Mouse (Mus musculus) intestine, embryonic 14.5 days (tissue): ENCODE data around the gene Cygb. TPM values are rescaled to one million over a fixed set of nuclear protein-coding genes. Genes with fewer than 3 reads are reported as not detected.
"Not testable (repeated sequence)": the region's sequence is repeated elsewhere in the genome, so short reads cannot be mapped to it uniquely, and the experiment has no call there.

ENCODE experiments used
- ATAC-seq: fragments of 200-750 bp; cut with Nextera tagmentation; replicated peaks from 2 replicates; pipeline ENCODE4 v1.8.0; 2017; ENCODE audit warnings: low read depth, moderate number of reproducible peaks, moderate TSS enrichment, moderate library complexity; ENCODE audit not compliant: low FRiP score, low TSS enrichment
- DNase-seq: peaks from one replicate; pipeline ENCODE4 v3.0.0-alpha.2; 2018; ENCODE audit warnings: low spot score
- H3K27ac ChIP-seq: fragments of 300-500 bp; sonication (generic); 2 replicates; pipeline ENCODE4 v1.5.1; 2014; ENCODE audit warnings: low read depth, mild to moderate bottlenecking, control low read depth
- H3K27me3 ChIP-seq: fragments of 300-500 bp; sonication (generic); replicated peaks from 2 replicates; pipeline ENCODE4 v1.6.1; 2014; ENCODE audit warnings: low read length, control low read depth; ENCODE audit not compliant: control insufficient read depth, insufficient read depth
- H3K36me3 ChIP-seq: fragments of 300-500 bp; sonication (generic); 2 replicates; pipeline ENCODE4 v1.6.1; 2014; ENCODE audit warnings: low read length, control low read depth; ENCODE audit not compliant: control insufficient read depth, insufficient read depth
- H3K4me1 ChIP-seq: fragments of 300-500 bp; sonication (generic); replicated peaks from 2 replicates; pipeline ENCODE4 v1.6.1; 2014; ENCODE audit warnings: low read length, control low read depth, mixed read lengths; ENCODE audit not compliant: control insufficient read depth, insufficient read depth
- H3K4me2 ChIP-seq: fragments of 300-500 bp; sonication (generic); 2 replicates; pipeline ENCODE4 v1.6.1; 2014; ENCODE audit warnings: low read length
- H3K4me3 ChIP-seq: fragments of 300-500 bp; sonication (generic); 2 replicates; pipeline ENCODE4 v1.5.1; 2014; ENCODE audit warnings: low read depth, low read length, control low read depth, mixed read lengths
- H3K9ac ChIP-seq: fragments of 300-500 bp; sonication (generic); 2 replicates; pipeline ENCODE4 v1.6.1; 2014; ENCODE audit warnings: mild to moderate bottlenecking, low read length
- H3K9me3 ChIP-seq: fragments of 300-500 bp; sonication (generic); 2 replicates; pipeline ENCODE4 v1.6.1; 2016; ENCODE audit warnings: low read length, control low read depth; ENCODE audit not compliant: control insufficient read depth
- WGBS: fragments of 180-500 bp; shearing (Covaris S2); extraction: QIAGEN DNeasy Blood & Tissue Kit; methylation state at CpG from one replicate; pipeline ENCODE4 v1.1.7; 2014; 5-methylcytosine and 5-hydroxymethylcytosine counted together
- polyA plus RNA-seq: library from polyadenylated mRNA; unstranded; fragments of >200 nt; fragmentation: Nextera tagmentation; extraction: Ambion mirVana; gene quantifications from 2 replicates; pipeline ENCODE4 v1.2.1, GENCODE M21; 2014

The Cygb gene
- polyA plus RNA-seq, 1 experiment from 2014 or later = 16.4 TPM

- H3K4me1 ChIP-seq = no peaks in the 10 kb centered on the region
- no peaks in the 10 kb centered on the region for H3K27me3 ChIP-seq
- no peak overlapping the region for H3K27ac ChIP-seq
- DNase-seq (no peak), ATAC-seq (no peak)
- no peak overlapping the region for H3K4me2 ChIP-seq
- H3K9ac ChIP-seq = no peak overlapping the region
- H3K4me3 ChIP-seq = no peak overlapping the region
- H3K9me3 ChIP-seq = no peaks in the 10 kb centered on the region
- H3K36me3 ChIP-seq = peaks cover 57% of the 10 kb centered on the region
- 92% methylated on average over 6 of the region's 6 CpGs for WGBS
These were observed 25.0 kb upstream of the Cygb start for GRCm38 (mm10) chr11:116679148-116679547.

GRCm38 (mm10) chr11:116677711-116678441 lies 23.8 kb upstream of the Cygb start:
- 80% methylated on average over 8 of the region's 8 CpGs for WGBS
- no peak for ATAC-seq
- Histone ChIP-seq H3K9me3 (no peaks in the 10 kb centered on the region), H3K27me3 (no peaks in the 10 kb centered on the region), H3K4me3 (no peak overlapping the region), H3K36me3 (peaks cover 67% of the 10 kb centered on the region), H3K4me1 (peaks cover 6% of the 10 kb centered on the region), H3K4me2 (no peak overlapping the region), H3K27ac (no peak overlapping the region), H3K9ac (no peak overlapping the region)
- DNase-seq = no peak

- H3K4me1 ChIP-seq = peaks cover 9% of the 10 kb centered on the region
- no peak overlapping the region for H3K4me2 ChIP-seq
- no peak overlapping the region for H3K4me3 ChIP-seq
- no peaks in the 10 kb centered on the region for H3K9me3 ChIP-seq
- 88% methylated on average over 14 of the region's 14 CpGs for WGBS
- DNase-seq (no peak), ATAC-seq (no peak)
- H3K36me3 ChIP-seq = peaks cover 68% of the 10 kb centered on the region
- H3K27me3 ChIP-seq = no peaks in the 10 kb centered on the region
- H3K9ac ChIP-seq = no peak overlapping the region
- H3K27ac ChIP-seq = no peak overlapping the region
These were observed 22.3 kb upstream of the Cygb start for GRCm38 (mm10) chr11:116676175-116676976.

- H3K9ac ChIP-seq, H3K27me3 ChIP-seq, H3K4me2 ChIP-seq, ATAC-seq, H3K9me3 ChIP-seq, DNase-seq, H3K27ac ChIP-seq, H3K4me3 ChIP-seq: not testable (repeated sequence)
- peaks cover 13% of the 10 kb centered on the region for H3K4me1 ChIP-seq
- H3K36me3 ChIP-seq = peaks cover 62% of the 10 kb centered on the region
- WGBS = 78% methylated on average over 6 of the region's 6 CpGs
These were observed 21.3 kb upstream of the Cygb start for GRCm38 (mm10) chr11:116675429-116675828.

- H3K27ac ChIP-seq = no peak overlapping the region
- WGBS = 81% methylated on average over 7 of the region's 7 CpGs
- peaks cover 62% of the 10 kb centered on the region for H3K36me3 ChIP-seq
- H3K27me3 ChIP-seq = no peaks in the 10 kb centered on the region
- H3K9ac ChIP-seq = no peak overlapping the region
- H3K4me2 ChIP-seq = no peak overlapping the region
- no peaks in the 10 kb centered on the region for H3K9me3 ChIP-seq
- no peak overlapping the region for H3K4me3 ChIP-seq
- H3K4me1 ChIP-seq = peaks cover 14% of the 10 kb centered on the region
- no peak for ATAC-seq
- DNase-seq = no peak
These were observed 20.7 kb upstream of the Cygb start for GRCm38 (mm10) chr11:116674616-116675379.

- Histone ChIP-seq H3K4me3 (peak overlapping the region; percentile 71; the same call in 1 of the 2 replicates), H3K9ac (peak overlapping the region; percentile 93)
These were observed 19.3 kb upstream of the Cygb start for GRCm38 (mm10) chr11:116673410-116673809.

GRCm38 (mm10) chr11:116672595-116672994 lies 18.5 kb upstream of the Cygb start:
- ATAC-seq (no peak), DNase-seq (no peak)
- Histone ChIP-seq H3K27me3 (no peaks in the 10 kb centered on the region), H3K9me3 (no peaks in the 10 kb centered on the region), H3K4me3 (peak overlapping the region; percentile 71), H3K4me2 (peak overlapping the region; percentile 82), H3K4me1 (peaks cover 15% of the 10 kb centered on the region), H3K27ac (no peak overlapping the region), H3K9ac (peak overlapping the region; percentile 93), H3K36me3 (peaks cover 48% of the 10 kb centered on the region)
- WGBS = 14% methylated on average over 7 of the region's 7 CpGs

More at GRCm38 (mm10) chr11:116673410-116673809, 19.3 kb upstream of the Cygb start:
- peaks cover 54% of the 10 kb centered on the region for H3K36me3 ChIP-seq
- H3K4me2 ChIP-seq = peak overlapping the region; percentile 82; the same call in 1 of the 2 replicates
- no peak for ATAC-seq
- DNase-seq = no peak
- H3K27me3 ChIP-seq = no peaks in the 10 kb centered on the region
- H3K27ac ChIP-seq = no peak overlapping the region
- 84% methylated on average over 2 of the region's 2 CpGs for WGBS
- no peaks in the 10 kb centered on the region for H3K9me3 ChIP-seq
- peaks cover 15% of the 10 kb centered on the region for H3K4me1 ChIP-seq

- no peaks in the 10 kb centered on the region for H3K27me3 ChIP-seq
- peak overlapping the region; percentile 82 for H3K4me2 ChIP-seq
- ATAC-seq (no peak; the same call in 1 of the 2 replicates), DNase-seq (peak; percentile 69)
- no peaks in the 10 kb centered on the region for H3K9me3 ChIP-seq
- H3K4me1 ChIP-seq = peaks cover 15% of the 10 kb centered on the region
- peak overlapping the region; percentile 93 for H3K9ac ChIP-seq
- under 1% methylated on average over 24 of the region's 24 CpGs for WGBS
- peak overlapping the region; percentile 66 for H3K27ac ChIP-seq
- H3K36me3 ChIP-seq = peaks cover 42% of the 10 kb centered on the region
- H3K4me3 ChIP-seq = peak overlapping the region; percentile 71
These were observed 17.8 kb upstream of the Cygb start for GRCm38 (mm10) chr11:116671845-116672434.
